Mouse (Mus musculus) forebrain, postnatal 0 days (tissue): ENCODE measurements at regions not wholly inside any gene's neighbourhood (a gene's known extent, or its start where the extent isn't known, plus 50 kb on each side); places are given as distances from the start of the nearest gene placed in this dataset.

Experiments
- ATAC-seq: fragments of 200-750 bp; cut with Nextera tagmentation; 2 replicates; pipeline ENCODE4 v1.8.0; 2017; ENCODE audit warnings: mild to moderate bottlenecking, moderate library complexity
- DNase-seq: peaks from one replicate; pipeline ENCODE4 v3.0.0-alpha.2; 2015
- H3K27ac ChIP-seq: fragments of 300-500 bp; sonication (generic); 2 replicates; pipeline ENCODE4 v1.5.1; 2014; ENCODE audit warnings: low read depth, mild to moderate bottlenecking, antibody characterized with exemption, low read length, moderate library complexity, mixed read lengths
- H3K27me3 ChIP-seq: fragments of 300-500 bp; sonication (generic); 2 replicates; pipeline ENCODE4 v1.6.1; 2014; ENCODE audit warnings: mild to moderate bottlenecking, low read length, mixed read lengths; ENCODE audit not compliant: insufficient read depth
- H3K36me3 ChIP-seq: fragments of 300-500 bp; sonication (generic); 2 replicates; pipeline ENCODE4 v1.6.1; 2014; ENCODE audit warnings: mild to moderate bottlenecking, moderate library complexity; ENCODE audit not compliant: insufficient read depth
- H3K4me1 ChIP-seq: fragments of 300-500 bp; sonication (generic); 2 replicates; pipeline ENCODE4 v1.6.1; 2014; ENCODE audit warnings: antibody characterized with exemption; ENCODE audit not compliant: insufficient read depth
- H3K4me2 ChIP-seq: fragments of 300-500 bp; sonication (generic); 2 replicates; pipeline ENCODE4 v1.6.1; 2014; ENCODE audit warnings: low read depth, mild to moderate bottlenecking, moderate library complexity
- H3K4me3 ChIP-seq: fragments of 300-500 bp; sonication (generic); 2 replicates; pipeline ENCODE4 v1.5.1; 2014; ENCODE audit warnings: low read depth, low read length, mixed read lengths
- H3K9ac ChIP-seq: fragments of 300-500 bp; sonication (generic); 2 replicates; pipeline ENCODE4 v1.6.1; 2014; ENCODE audit warnings: mild to moderate bottlenecking
- H3K9me3 ChIP-seq: fragments of 300-500 bp; sonication (generic); 2 replicates; pipeline ENCODE4 v1.6.1; 2016; ENCODE audit warnings: low read length
- CTCF ChIP-seq: sonication (generic); IDR thresholded peaks from 2 replicates; pipeline ENCODE4 v1.5.1; 2016; ENCODE audit warnings: antibody characterized with exemption, control low read depth, low read depth
- WGBS: fragments of 180-500 bp; shearing (Covaris S2); extraction: QIAGEN DNeasy Blood & Tissue Kit; methylation state at CpG from one replicate; pipeline ENCODE4 v1.1.7; 2014; 5-methylcytosine and 5-hydroxymethylcytosine counted together

DNA sequence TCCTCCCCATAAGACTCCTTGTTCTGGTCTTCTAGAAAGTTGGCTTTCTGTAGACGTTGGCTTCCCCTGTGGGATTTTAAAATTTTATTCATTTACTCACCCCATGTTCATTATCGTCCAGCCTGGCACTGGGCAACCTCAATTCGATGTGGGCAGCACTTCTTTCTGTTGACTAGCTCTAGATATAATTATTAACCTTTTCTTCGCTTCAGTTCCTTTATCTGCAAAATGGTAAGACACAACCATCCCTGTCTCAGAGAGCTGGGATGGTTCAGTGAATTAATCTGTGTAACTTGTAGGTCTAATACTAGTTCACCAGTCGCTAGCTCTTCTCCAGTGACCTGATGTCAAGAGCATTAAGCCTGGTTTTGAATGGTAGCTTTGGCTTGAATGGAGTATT, 89.9 kb upstream of the Plxnc1 start:
- no peaks in the 10 kb centered on the region for H3K36me3 ChIP-seq
- no peak overlapping the region for H3K4me2 ChIP-seq
- H3K27ac ChIP-seq, result no peak overlapping the region
- DNase-seq, result no peak
- no peak for ATAC-seq
- WGBS, result 69% methylated on average over 5 of the region's 5 CpGs
- no peak overlapping the region for H3K9ac ChIP-seq
- H3K9me3 ChIP-seq, result no peaks in the 10 kb centered on the region
- H3K27me3 ChIP-seq, result no peaks in the 10 kb centered on the region
- TF ChIP-seq CTCF, result no peak
- no peaks in the 10 kb centered on the region; the same call in 1 of the 2 replicates for H3K4me1 ChIP-seq
- no peak overlapping the region for H3K4me3 ChIP-seq

DNA sequence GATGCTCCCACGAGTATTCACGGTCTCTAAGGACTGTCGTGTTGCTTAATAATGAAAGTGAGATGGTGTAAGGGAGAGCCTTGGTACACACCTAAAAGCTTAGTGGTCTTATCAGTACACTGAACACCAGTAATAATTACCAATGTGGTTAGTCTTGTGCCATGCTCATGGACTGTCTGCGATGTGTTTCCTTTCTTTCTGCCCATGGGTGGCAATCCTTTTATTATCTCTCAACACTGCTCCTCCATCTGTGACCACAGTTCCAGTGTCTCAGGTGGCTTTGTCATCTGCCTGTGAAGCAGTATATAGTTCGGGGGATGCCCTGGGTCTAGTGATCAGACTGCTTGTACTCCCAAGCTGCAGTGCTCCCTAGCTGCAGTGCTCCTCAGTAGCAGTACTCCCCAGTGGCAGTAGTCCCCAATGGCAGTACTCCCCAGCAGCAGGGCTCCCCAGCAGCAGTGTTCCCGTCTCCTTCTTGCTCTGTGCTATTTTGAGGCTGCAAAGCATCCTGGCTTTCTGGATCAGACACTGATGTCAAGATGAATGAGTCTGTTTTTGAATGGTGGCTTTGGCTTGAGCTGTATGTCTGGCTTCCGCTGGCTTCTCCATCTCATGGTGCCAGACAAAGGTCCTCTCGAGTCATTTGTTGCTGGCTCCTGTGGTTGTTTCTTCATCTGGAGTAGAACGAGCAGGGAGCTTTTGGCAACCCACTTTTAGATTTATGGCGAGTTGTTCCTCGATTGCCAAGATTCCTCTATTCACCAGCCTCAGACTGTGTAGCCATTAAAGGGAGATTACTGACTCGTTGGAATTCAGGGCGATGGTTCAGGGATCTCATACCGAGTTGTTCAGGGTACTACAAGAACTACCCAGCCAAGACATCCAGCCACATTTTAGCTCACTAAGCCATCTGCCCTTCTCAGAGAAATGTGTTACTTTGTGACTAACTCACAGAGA, 88.4 kb upstream of the Plxnc1 start:
- Histone ChIP-seq H3K4me3 (no peak overlapping the region), H3K9ac (no peak overlapping the region), H3K9me3 (no peaks in the 10 kb centered on the region), H3K36me3 (no peaks in the 10 kb centered on the region), H3K4me1 (no peaks in the 10 kb centered on the region; the same call in 1 of the 2 replicates), H3K27ac (peak overlapping the region; percentile 45; the same call in 1 of the 2 replicates), H3K4me2 (no peak overlapping the region), H3K27me3 (no peaks in the 10 kb centered on the region)
- DNase-seq (peak; percentile 72), ATAC-seq (peak; percentile 81)
- 49% methylated on average over 14 of the region's 14 CpGs for WGBS
- TF ChIP-seq CTCF, result 0 out of 2 replicates have a peak, but pooled peaks have one; percentile 21

DNA sequence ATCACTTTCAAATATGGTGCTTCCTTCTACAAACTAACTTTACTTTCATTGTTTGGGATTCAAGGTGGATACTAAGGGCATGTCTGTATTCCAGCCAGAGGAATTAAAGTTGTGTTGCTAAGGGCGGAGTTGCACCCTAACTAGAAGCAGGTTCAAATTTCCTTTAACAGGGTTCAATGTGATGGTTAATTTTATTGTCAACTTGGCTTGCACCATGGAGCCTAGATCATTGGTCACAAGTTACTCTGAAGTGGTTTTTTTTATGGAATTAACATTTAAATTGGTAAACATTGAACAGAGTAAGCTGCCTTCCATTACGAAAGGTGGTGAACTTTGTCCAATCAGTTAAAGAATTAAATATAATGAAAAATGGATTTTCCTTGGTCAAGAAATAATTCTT, 86.7 kb upstream of the Plxnc1 start:
- no peaks in the 10 kb centered on the region for H3K36me3 ChIP-seq
- H3K9ac ChIP-seq, result no peak overlapping the region
- H3K27ac ChIP-seq, result no peak overlapping the region
- 94% methylated on average over 2 of the region's 2 CpGs for WGBS
- DNase-seq, result no peak
- no peak overlapping the region for H3K4me2 ChIP-seq
- TF ChIP-seq CTCF, result no peak
- no peaks in the 10 kb centered on the region; the same call in 1 of the 2 replicates for H3K4me1 ChIP-seq
- no peaks in the 10 kb centered on the region for H3K27me3 ChIP-seq
- no peak overlapping the region for H3K4me3 ChIP-seq
- H3K9me3 ChIP-seq, result no peaks in the 10 kb centered on the region
- ATAC-seq, result no peak

DNA sequence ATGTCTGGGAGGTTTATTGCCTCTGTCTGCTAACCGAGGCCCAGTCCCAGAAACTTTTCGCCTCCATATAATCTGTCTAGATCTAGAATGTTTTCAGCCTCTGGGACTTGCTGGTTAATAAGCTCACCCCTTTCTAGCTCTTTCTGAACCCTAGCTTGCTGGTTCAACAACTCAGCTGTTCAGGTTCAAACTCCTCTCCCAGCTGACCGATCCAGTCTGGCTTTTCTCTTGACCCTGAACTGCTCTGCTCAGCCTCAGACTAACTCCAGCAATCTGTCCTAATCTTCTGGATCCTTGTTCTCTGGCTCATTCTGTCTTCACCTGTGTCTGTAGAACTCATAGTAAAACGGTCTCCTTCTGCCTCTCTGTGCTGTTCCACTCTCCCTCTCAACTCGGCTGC, 86.2 kb upstream of the Plxnc1 start:
- Histone ChIP-seq H3K4me2 (no peak overlapping the region), H3K4me1 (no peaks in the 10 kb centered on the region; the same call in 1 of the 2 replicates), H3K27me3 (no peaks in the 10 kb centered on the region), H3K27ac (no peak overlapping the region), H3K9me3 (no peaks in the 10 kb centered on the region), H3K9ac (no peak overlapping the region), H3K4me3 (no peak overlapping the region), H3K36me3 (no peaks in the 10 kb centered on the region)
- TF ChIP-seq CTCF, result no peak
- WGBS, result 93% methylated on average over 5 of the region's 5 CpGs
- DNase-seq (no peak), ATAC-seq (no peak)

DNA sequence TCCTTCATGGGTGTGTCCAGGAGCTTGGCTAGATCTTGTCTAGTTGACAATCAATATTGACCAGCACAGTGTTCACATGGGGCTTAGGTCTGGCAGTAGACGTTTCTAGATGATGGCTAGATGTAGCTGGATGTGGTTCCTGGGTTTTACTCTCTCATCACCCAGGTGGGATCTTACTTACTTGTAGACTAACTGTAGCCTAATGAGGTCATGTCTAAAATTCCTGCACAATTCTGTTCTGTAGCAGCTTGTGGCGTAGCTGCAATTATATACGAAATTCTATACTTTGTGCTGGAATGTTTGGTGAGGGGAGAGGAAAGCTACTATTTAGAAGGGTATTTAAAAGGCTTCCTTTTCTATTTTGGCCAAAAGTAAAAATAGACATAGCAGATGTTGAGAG, 84.9 kb upstream of the Plxnc1 start:
- ATAC-seq (no peak), DNase-seq (no peak)
- Histone ChIP-seq H3K27me3 (no peaks in the 10 kb centered on the region), H3K4me3 (no peak overlapping the region), H3K27ac (no peak overlapping the region), H3K9ac (no peak overlapping the region), H3K36me3 (no peaks in the 10 kb centered on the region), H3K4me1 (no peaks in the 10 kb centered on the region; the same call in 1 of the 2 replicates), H3K9me3 (no peaks in the 10 kb centered on the region), H3K4me2 (no peak overlapping the region)
- 75% methylated on average over 3 of the region's 3 CpGs for WGBS
- no peak for TF ChIP-seq CTCF

DNA sequence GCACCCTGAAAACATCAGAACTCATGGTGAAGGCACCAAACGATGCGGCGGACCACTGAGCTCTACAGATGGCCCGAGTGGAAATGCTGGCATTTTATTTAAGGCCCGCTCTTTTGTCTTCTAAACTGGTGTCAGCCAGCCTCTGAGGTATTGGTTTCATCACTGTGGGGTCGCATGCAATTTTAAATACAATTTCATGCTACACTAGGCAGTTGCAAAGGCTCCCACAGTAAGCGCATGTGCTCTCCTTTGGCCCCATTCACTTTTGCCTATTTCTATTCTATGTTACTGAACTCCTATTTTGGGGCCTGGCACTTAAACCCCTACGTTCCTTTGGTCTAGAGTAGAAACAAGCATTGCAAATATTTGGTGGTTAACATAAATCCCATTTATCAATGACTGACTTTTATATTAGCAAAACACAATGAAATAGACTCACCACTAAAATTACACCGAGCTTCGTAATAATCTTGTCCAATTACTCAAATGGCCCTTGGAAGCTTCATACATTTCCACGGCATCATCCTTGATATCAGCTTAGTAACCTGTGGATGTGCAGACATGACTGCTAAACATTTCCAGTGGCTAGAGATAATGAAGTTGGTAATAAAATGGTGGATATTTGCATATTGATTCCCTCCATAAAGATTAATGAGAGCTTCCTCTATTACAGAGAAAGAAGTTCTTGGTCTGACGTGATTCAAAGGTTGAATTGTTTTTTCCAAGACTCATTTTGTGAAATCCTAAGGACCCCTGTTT, 81.1 kb upstream of the Plxnc1 start:
- Histone ChIP-seq H3K36me3 (no peaks in the 10 kb centered on the region), H3K27ac (no peak overlapping the region), H3K9me3 (no peaks in the 10 kb centered on the region), H3K27me3 (no peaks in the 10 kb centered on the region), H3K4me2 (no peak overlapping the region), H3K9ac (no peak overlapping the region), H3K4me3 (no peak overlapping the region), H3K4me1 (no peaks in the 10 kb centered on the region)
- TF ChIP-seq CTCF, result no peak
- WGBS, result 70% methylated on average over 12 of the region's 12 CpGs
- no peak for DNase-seq
- no peak for ATAC-seq

DNA sequence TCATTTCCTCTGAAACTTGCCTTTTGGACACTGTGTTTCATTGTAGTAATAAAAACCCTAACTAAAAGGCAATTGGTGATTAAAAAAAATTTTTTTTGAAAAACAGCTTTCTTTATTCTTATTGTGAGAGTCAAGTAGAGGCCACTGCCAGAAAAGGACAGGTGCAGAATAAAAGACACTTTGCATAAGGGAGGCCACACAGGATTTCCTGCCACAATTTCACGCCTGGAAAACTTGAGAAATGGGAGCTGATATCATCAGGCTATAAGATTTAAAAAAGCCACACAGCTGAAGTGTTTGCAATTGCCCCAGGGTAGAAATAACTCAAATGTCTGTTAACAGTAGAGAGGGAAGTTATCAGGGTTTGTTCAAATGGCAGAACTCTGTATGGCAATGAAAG, 76.6 kb upstream of the Plxnc1 start:
- Histone ChIP-seq H3K27ac (no peak overlapping the region), H3K9ac (no peak overlapping the region), H3K4me3 (no peak overlapping the region), H3K36me3 (no peaks in the 10 kb centered on the region), H3K27me3 (no peaks in the 10 kb centered on the region), H3K4me2 (no peak overlapping the region), H3K9me3 (no peaks in the 10 kb centered on the region), H3K4me1 (no peaks in the 10 kb centered on the region)
- no peak for TF ChIP-seq CTCF
- 43% methylated on average over 1 of the region's 1 CpGs for WGBS
- no peak for ATAC-seq
- no peak for DNase-seq
